Mouse (Mus musculus) spleen, adult 2 months (tissue): ENCODE measurements at regions not wholly inside any gene's neighbourhood (a gene's known extent, or its start where the extent isn't known, plus 50 kb on each side); places are given as distances from the start of the nearest gene placed in this dataset.

Source experiments
- DNase-seq, 2 experiments: peaks; one replicate each; pipeline versions ENCODE4 v3.0.0 to v3.0.0-alpha.2; 2012 to 2021; ENCODE audit warnings: low spot score in 2 of 2, low read depth in 1 of 2
- H3K27ac ChIP-seq: fragments of 200-500 bp; 2 replicates; pipeline ENCODE4 v1.5.1; 2012; ENCODE audit warnings: low read length, inconsistent platforms; ENCODE audit not compliant: insufficient read depth
- H3K27me3 ChIP-seq: fragments of 200-500 bp; 2 replicates; pipeline ENCODE4 v1.6.1; 2012; ENCODE audit warnings: mild to moderate bottlenecking, moderate library complexity, low read length, inconsistent platforms; ENCODE audit not compliant: control insufficient read depth, insufficient read depth
- H3K36me3 ChIP-seq: fragments of 200-500 bp; 2 replicates; pipeline ENCODE4 v1.6.1; 2012; ENCODE audit warnings: mild to moderate bottlenecking, low read length, inconsistent platforms; ENCODE audit not compliant: control insufficient read depth, insufficient read depth
- H3K4me1 ChIP-seq: fragments of 200-500 bp; 2 replicates; pipeline ENCODE4 v1.6.1; 2011; ENCODE audit warnings: inconsistent platforms; ENCODE audit not compliant: control insufficient read depth, insufficient read depth, insufficient read length
- H3K4me3 ChIP-seq: fragments of 200-500 bp; 2 replicates; pipeline ENCODE4 v1.5.1; 2011; ENCODE audit warnings: mild to moderate bottlenecking, inconsistent platforms; ENCODE audit not compliant: insufficient read depth, insufficient read length; ENCODE audit errors: extremely low read depth
- CTCF ChIP-seq: fragments of 200-500 bp; IDR thresholded peaks from 2 replicates; pipeline ENCODE4 v1.5.1; 2011; ENCODE audit warnings: mild to moderate bottlenecking, inconsistent platforms; ENCODE audit not compliant: insufficient read depth, insufficient read length, insufficient replicate concordance; ENCODE audit errors: extremely low read depth
- POLR2A ChIP-seq: fragments of 200-500 bp; IDR thresholded peaks from 2 replicates; pipeline ENCODE4 v1.6.1; 2011; ENCODE audit warnings: low read depth, low read length, inconsistent platforms
- WGBS: fragments of 180-500 bp; shearing (Covaris S2); methylation state at CpG from one replicate; pipeline ENCODE4 v1.1.7; 2018; 5-methylcytosine and 5-hydroxymethylcytosine counted together

GRCm38 (mm10) chr3:130947880-130948279, 162.4 kb upstream of the Lef1 start:
- Histone ChIP-seq H3K36me3 (no peaks in the 10 kb centered on the region), H3K4me3 (no peak overlapping the region), H3K4me1 (peaks cover 8% of the 10 kb centered on the region), H3K27ac (peak overlapping the region; percentile 47; the same call in 1 of the 2 replicates), H3K27me3 (no peaks in the 10 kb centered on the region; the same call in 1 of the 2 replicates)
- no peak for DNase-seq
- WGBS: 86% methylated on average over 5 of the region's 5 CpGs
- TF ChIP-seq POLR2A (no peak), CTCF (no peak)

GRCm38 (mm10) chr3:130947277-130947606, 163.0 kb upstream of the Lef1 start:
- Histone ChIP-seq H3K4me3 (no peak overlapping the region), H3K4me1 (peaks cover 8% of the 10 kb centered on the region), H3K36me3 (no peaks in the 10 kb centered on the region), H3K27ac (peak overlapping the region; percentile 84), H3K27me3 (no peaks in the 10 kb centered on the region; the same call in 1 of the 2 replicates)
- TF ChIP-seq CTCF (no peak), POLR2A (no peak)
- WGBS: 5% methylated on average over 4 of the region's 4 CpGs
- peak; percentile 26 to 56 for DNase-seq

GRCm38 (mm10) chr3:130946576-130947276, 163.5 kb upstream of the Lef1 start:
- DNase-seq: no peak
- WGBS: 70% methylated on average over 14 of the region's 14 CpGs
- H3K36me3 ChIP-seq: no peaks in the 10 kb centered on the region
- no peak for TF ChIP-seq POLR2A
- TF ChIP-seq CTCF: no peak
- H3K4me1 ChIP-seq: peaks cover 8% of the 10 kb centered on the region
- H3K4me3 ChIP-seq: no peak overlapping the region
- peak overlapping the region; percentile 84 for H3K27ac ChIP-seq
- no peaks in the 10 kb centered on the region; the same call in 1 of the 2 replicates for H3K27me3 ChIP-seq

- DNase-seq: no peak
- Histone ChIP-seq H3K36me3 (no peaks in the 10 kb centered on the region), H3K4me3 (peak overlapping the region; percentile 37), H3K27me3 (no peaks in the 10 kb centered on the region; the same call in 1 of the 2 replicates), H3K4me1 (peaks cover 8% of the 10 kb centered on the region), H3K27ac (peak overlapping the region; percentile 84)
- 4% methylated on average over 25 of the region's 25 CpGs for WGBS
- TF ChIP-seq POLR2A: no peak
- no peak for TF ChIP-seq CTCF
Observed at GRCm38 (mm10) chr3:130945861-130946449, 164.3 kb upstream of the Lef1 start.

GRCm38 (mm10) chr3:130945396-130945795, 164.9 kb upstream of the Lef1 start:
- WGBS: 44% methylated on average over 7 of the region's 7 CpGs
- no peak overlapping the region for H3K27ac ChIP-seq
- no peaks in the 10 kb centered on the region for H3K36me3 ChIP-seq
- peaks cover 8% of the 10 kb centered on the region for H3K4me1 ChIP-seq
- H3K4me3 ChIP-seq: peak overlapping the region; percentile 37; the same call in 1 of the 2 replicates
- no peaks in the 10 kb centered on the region; the same call in 1 of the 2 replicates for H3K27me3 ChIP-seq
- no peak for TF ChIP-seq POLR2A
- no peak for TF ChIP-seq CTCF
- DNase-seq: no peak

GRCm38 (mm10) chr3:130944241-130944640, 166.0 kb upstream of the Lef1 start:
- no peaks in the 10 kb centered on the region; the same call in 1 of the 2 replicates for H3K27me3 ChIP-seq
- H3K27ac ChIP-seq: no peak overlapping the region
- H3K4me3 ChIP-seq: no peak overlapping the region
- H3K36me3 ChIP-seq: no peaks in the 10 kb centered on the region
- peaks cover 8% of the 10 kb centered on the region for H3K4me1 ChIP-seq
- 84% methylated on average over 6 of the region's 6 CpGs for WGBS
- no peak for DNase-seq
- TF ChIP-seq CTCF: no peak
- no peak for TF ChIP-seq POLR2A
